Mouse (Mus musculus) yolk sac, embryonic 10.5 days (tissue): ENCODE results near the gene Kifc5b.
A peak's percentile ranks its signal among the peaks of the same experiment; 100 is the strongest.

ENCODE experiments used
- DNase-seq: peaks from one replicate; pipeline ENCODE4 v3.0.0-alpha.2; 2017; ENCODE audit warnings: low spot score

Kifc5b gene

DNA sequence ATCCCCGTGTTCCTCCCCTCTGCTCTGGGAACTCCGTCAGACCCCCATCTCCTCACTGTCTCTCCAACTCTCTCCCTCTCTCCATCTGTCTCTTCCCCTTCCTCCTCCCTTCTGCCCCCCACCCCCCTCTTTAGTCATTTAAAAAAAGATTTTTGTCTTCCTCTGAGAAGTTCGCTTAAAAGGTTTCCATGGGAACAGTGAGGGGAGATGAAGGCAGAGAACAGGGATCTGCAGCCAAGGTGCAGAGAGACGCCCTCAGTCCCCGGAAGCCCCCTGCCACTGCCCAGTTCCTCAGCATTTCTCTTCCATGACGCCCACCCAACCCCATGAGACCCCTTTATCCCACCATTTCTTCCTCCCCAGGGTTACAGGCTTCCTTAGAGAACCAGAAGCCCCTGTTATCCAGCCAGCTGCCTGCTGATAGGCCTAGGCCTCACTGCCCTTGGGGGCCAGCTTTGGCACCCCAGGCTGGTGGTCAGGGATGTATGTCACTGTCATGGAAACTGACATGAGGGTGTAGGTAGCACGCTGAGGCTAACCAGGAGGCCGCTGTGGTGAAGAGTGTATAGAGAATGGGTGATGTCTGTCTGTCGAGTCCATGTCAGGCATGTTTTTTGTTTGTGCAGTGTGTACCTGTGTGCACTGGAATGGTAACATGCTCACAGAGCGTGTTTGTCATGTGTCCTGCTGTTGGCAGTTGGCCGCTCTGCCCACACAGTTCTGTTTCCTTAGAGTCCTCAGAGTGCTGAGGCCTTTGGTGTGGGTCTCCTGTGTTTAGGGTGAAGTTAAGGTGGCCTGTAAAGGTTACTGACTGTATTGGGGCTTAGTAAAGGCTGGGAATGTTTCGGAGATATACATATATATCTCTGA, 30.6 kb downstream of the Kifc5b start:
- DNase-seq = no peak

DNA sequence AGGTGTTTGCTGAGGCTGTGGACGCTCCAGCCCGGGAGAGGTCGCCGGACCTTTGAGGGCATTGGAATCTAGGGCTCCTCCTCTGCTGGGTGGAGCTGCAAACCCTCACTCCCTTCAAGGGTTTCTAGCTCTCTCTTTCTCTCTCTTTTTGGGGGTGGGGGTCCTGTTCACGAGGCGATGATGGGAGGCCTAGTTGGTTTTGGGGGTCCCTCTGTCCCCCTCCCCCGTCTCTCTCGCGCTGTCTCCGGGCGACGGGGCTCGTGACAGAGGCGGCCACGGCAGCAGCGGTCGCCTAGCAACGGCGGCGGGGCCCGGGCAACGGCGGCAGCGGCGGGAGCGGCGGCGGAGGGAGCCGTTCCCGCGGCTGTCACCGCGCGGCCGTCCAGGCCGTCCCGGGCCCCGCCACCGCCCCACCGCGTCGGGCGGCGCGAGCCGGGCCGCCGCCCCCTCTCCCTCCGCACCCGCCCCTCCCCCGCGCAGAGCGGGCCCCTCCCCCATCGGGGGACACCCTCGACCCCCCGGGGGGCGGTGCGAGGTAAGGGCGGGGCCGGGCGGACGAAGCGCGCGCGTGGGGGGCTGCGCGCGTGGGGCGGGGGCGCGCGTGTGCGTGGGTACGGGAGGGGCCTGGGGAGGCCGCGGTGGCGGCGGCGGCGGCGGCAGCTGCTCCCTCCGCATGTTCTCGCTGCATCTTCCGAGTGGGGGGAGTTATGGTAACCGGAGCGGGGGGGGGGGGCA, 31.6 kb downstream of the Kifc5b start:
- peak; percentile 56 for DNase-seq

DNA sequence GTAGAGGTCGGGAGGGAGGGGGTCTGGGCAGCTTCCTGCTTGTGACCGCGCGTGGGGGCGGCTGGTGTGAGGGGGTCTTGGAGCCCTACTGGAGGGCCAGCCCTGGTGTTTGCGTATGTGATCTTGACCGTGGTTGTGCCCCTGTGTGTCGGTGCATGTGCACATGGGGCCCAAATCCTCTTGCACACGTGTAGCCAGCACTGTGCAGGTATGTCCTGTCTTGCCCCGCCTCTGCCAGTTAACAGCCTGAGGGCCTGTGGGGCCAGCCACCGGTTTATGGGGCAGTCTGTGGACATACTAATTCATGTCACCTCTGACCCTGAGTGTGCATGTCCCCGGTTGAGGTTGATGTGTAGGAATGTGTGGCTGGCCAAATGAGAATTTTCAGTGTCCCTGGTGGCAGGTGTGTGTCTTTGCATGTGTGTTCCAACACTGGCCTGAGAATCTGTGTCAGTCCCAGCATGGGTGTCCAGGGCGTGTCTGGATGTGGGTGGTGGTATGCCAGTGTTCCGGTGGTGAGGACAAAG, 32.2 kb downstream of the Kifc5b start:
- no peak for DNase-seq

DNA sequence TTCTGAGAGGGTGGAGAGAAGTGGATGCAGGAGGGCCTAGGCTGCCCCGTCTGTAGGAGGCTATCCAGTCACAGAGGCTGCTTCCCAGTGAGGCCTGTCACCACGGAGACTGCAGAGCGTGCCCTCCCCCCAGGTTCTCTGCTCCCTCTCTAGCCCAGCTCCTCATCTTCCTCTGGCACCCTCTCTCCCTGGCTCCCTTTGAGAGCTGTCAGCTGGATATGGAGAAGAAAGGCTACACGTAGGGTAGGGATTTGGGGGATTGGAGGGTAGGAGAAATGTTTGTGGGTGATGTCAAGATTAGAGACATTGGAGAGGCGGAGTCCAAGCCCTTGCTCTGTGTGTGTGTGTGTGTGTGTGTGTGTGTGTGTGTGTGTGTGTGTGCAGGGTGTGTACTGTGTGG, 33.0 kb downstream of the Kifc5b start:
- DNase-seq = no peak

DNA sequence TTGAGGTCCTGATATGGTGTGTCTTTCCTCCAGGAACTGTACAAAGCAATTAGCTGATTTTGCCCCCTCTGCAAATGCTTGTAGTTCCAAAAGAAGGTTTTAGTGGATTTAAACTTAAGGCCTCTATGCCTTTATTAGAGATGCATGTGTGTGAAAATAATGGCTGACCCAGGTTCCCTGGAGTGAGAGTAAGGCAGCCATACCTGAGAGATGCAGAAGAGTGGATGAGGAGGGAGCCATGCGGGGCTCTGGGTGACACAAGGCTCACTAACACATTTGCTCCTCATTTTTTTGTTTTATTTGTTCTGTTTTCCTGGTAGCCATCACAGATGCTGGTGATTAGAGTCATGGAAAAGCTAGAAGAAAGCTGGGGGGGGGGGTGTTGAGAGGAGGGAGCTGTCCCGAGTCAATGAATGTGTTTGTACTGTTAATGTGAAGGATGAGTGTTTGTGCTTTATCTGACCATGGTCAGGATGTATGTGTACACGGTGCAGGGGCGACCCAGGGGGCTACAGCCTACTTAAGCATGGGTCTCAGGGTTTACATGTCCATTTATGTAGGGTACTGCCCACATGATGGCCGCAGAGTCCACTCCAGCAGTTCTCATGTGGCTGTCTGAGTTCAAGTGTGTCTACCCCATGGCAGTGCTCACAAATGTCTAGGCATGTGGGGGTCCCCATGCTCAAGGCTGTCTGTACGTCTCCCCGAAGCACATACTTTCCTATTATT, 33.8 kb downstream of the Kifc5b start:
- no peak for DNase-seq

DNA sequence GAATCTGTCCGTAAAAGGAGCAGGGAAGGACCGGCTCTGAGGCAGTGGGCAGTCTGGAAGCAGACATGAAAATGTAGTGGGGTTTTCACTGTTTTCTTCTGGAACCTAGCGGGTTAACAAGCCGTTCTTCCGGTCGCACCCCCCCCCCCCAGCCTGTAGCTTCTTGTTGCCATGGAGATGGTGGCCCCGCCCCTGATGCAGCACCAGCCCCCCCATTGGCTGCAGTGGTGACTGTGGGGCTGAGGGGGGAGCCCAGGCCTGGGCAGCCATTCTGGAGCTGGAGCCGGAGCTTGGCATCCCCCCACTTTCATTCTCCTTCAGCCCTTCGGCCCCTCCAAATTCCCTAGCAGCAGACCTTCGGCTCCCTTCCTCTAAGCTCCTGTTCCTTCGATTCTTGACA, 34.5 kb downstream of the Kifc5b start:
- DNase-seq = peak; percentile 72

DNA sequence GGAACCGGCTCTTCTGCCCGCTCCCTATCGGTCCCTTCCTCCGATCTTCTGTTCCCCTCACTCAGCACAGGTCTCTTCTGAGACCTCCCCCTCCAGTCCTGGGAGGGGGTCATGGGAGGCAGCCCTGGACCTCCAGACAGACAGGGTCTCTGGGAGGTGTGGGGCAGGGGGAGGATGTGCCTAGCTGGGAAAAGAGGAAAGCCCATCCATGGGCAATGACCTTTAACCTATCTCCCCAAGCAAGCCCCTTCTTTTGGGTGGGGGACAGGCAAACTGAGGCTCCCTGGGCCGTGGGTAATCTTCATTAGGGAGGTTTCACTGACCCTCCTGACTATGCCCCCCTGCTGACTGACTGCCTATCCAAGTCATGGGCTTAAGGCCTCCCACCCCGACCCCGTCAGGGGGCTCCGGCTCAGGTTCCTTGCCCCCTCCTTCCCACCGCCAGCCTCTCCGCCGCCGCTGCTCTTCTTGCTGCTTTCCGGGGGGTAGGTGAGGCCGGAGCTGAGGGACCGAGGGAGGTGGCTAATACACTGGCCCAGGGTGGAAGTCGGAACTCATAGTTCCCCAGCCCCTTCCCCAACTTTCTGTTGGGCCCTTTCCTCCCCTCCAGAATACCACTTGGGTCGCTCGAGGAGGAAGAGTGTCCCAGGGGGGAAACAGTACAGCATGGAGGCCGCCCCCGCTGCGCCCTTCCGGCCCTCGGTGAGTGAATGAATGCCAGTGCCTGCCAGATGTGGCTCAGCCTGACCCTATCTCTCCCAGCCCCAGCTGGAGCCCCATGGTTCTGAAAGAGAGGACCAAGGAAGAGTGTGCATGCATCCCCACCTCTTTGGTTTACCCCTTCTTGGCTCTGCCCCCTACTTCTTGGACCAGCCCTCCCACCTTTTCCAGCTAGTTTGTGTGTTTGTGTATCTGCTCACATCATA, 35.3 kb downstream of the Kifc5b start:
- no peak for DNase-seq

DNA sequence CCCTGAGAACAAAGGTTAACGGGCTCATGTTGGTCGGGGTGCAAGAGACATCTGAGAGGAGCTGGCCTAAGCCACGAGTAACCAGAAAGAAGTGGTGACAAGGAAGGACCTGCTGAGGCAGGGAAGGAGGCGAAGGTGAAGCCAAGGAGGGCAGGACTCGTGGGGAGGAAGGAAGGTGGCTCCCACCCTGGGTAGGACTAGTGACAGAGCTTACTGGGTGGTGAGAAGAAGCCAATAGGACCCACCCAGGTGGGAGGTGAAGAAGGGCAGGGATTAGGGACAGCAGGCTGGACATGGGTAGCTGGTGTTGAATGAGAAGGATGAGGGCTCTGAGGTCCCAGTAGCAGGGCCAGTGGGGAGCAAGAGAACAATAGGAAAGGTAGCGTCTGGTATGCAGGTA, 36.3 kb downstream of the Kifc5b start:
- DNase-seq = no peak

DNA sequence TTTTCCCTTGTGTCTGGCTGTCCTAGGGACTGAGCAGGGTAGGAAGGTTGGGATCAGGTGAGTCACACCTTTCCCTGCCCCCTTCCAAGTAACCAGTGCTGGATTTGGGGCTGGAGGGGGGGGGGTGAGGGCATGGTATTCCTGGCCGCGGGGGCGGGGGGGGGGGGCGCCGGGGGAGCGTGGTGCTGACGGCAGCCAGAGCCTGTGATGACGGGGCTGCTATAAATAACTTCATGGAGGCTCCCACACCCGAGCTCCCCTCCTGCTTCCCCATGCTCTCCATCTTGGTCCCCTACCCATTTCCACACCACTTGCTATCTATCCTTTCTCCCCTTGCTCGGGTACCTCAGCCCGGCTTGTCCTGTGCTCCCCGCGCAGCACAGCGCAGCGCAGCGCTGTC, 36.8 kb downstream of the Kifc5b start:
- no peak for DNase-seq

DNA sequence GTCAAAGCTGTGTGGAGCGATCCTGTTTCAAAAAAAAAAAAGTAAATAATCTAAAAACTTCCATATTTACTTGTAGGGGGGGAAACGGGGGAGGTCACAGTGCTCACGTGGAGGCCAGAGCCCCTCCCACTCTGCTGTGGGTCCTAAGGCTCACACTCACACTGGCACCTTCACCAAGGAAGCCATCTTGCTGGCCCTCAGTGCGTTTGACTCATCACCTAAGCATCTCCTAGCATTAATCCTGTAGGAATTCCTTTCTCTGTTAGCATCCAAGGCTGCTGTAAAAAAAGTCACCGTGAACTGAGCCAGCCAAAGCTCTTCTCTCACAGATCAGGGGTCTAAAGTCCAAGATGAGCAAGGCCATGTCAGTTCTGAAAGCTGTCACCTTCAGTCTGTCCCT, 39.4 kb downstream of the Kifc5b start:
- DNase-seq = peak; percentile 32

DNA sequence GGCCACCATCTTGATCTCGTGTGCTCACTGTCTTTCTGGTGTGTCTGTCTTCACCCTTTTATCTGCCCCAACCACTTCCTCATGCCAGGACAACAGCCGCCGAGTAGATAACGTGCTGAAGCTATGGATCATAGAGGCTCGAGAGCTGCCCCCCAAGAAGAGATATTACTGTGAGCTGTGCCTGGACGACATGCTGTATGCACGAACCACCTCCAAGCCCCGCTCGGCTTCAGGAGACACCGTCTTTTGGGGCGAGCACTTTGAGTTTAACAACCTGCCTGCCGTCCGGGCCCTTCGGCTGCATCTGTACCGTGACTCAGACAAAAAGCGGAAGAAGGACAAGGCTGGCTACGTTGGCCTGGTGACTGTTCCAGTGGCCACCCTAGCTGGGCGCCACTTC, 40.0 kb downstream of the Kifc5b start:
- no peak for DNase-seq

DNA sequence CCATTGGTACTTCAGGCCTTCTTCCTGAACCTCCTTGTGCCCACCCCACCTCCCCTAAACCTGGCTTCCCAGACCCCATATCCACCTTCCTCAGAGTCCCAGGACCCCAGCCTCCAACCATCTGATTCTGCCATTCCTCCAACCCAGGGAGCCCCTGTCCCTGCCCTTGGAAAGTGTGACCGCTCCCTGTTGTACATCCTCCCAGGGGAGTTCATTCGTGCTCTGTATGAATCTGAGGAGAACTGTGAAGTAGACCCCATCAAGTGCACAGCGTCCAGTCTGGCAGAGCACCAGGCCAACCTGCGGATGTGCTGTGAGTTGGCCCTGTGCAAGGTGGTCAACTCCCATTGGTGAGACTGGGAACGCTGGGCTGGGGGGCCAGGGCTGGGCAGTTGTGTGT, 41.0 kb downstream of the Kifc5b start:
- DNase-seq = no peak

DNA sequence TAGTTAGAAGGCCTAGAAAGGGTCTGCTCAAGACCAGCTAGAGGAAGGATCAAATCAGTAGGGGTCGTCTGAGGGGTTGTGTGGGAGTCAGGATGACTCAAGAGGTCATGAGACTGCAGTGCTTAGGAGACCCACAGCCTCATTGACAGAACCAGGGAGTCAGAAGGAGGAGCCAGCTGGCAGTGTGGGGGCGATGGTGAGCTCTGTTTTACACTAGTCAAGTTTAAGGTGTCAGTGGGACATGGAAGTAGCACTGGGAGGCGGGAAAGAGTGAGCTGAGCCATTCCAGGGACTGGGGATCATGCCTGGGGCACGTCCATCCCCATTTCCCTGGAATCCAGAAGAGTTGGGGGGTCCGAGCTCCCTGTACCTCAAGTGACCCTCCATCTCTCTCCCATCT, 42.0 kb downstream of the Kifc5b start:
- no peak for DNase-seq

DNA sequence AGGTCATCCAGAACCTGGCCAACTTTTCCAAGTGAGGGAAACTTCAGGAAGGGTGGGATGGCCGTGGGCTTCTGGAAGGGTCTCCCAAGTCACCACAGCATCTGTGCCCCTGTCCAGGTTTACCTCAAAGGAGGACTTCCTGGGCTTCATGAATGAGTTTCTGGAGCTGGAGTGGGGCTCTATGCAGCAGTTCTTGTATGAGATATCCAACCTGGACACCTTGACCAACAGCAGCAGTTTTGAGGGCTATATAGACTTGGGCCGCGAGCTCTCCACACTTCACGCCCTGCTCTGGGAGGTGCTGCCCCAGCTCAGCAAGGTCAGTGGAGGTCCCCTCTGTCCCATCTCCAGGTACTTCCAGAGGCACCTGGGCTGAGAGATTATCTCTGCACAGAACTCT, 42.9 kb downstream of the Kifc5b start:
- DNase-seq = no peak

DNA sequence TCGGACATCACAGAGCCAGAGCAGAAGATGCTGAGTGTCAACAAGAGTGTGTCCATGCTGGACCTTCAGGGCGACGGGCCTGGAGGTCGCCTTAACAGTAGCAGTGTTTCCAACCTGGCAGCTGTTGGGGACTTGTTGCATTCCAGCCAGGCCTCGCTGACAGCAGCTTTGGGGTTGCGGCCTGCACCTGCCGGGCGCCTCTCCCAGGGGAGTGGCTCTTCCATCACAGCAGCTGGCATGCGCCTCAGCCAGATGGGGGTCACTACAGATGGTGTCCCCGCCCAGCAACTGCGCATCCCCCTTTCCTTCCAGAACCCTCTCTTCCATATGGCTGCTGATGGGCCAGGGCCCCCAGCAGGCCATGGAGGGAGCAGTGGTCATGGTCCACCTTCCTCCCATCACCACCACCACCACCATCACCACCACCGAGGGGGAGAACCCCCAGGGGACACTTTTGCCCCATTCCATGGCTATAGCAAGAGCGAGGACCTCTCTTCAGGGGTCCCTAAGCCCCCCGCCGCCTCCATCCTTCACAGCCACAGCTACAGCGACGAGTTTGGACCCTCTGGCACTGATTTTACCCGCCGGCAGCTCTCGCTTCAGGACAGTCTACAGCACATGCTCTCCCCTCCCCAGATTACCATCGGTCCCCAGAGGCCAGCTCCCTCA, 44.8 kb downstream of the Kifc5b start:
- no peak for DNase-seq

DNA sequence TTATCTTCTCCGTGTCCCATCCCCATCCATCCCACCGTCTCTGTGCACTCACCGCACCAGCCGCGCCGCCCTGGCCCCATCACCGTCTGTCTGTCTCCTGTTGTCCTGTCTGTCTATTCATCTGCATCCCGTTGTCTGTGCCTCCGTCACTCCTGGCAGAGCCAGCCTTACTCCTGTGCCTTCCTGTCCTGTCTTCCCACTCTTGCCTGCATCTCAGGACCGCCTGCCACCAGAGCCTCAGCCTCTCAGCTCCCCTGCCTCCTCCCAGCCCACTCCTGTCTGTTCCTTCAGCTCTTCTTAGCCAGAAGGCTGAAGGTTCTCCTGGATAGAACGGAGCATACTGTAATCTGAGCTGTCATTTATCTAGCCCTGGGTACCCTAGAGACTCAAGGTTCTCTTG, 50.1 kb downstream of the Kifc5b start:
- no peak for DNase-seq

DNA sequence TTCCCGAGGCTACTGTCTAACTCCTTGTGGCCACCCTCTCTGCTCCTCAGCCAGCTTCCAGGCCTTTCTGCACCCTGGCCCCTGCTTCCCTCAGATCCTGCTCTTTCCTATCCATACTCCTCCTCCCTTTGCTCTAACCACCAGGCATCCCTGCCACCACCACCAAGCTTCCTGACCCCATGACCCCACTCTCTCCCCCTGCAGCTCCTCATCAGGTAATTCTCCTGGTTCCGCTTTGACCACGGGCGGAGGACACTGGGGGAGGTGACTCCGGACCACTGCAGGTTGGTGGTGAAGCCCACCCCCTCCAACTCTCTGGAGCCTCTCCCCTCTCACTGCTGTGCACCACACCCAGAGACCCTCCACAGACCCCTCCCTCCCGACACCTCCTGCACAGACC, 50.6 kb downstream of the Kifc5b start:
- DNase-seq = no peak

DNA sequence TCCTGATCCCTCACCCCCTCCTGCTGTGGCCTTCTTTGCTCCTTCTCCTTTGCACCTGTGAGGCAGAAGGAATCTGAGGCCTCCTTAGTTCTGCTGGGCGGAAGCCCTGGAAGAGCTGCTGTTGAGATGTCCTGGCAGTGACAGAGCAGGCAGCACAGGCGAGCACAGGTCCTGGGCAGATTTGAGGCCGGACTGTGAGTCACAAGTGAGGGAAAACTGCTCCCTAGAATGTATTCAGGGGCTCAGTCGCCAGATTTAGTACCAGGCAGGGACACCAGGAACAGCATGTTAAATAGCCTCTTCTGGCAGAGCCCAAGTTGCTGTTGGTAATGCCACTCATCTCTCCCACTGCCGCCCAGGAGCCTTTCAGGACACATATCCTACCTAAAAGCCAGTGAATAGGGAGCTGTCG, 51.3 kb downstream of the Kifc5b start:
- no peak for DNase-seq

DNA sequence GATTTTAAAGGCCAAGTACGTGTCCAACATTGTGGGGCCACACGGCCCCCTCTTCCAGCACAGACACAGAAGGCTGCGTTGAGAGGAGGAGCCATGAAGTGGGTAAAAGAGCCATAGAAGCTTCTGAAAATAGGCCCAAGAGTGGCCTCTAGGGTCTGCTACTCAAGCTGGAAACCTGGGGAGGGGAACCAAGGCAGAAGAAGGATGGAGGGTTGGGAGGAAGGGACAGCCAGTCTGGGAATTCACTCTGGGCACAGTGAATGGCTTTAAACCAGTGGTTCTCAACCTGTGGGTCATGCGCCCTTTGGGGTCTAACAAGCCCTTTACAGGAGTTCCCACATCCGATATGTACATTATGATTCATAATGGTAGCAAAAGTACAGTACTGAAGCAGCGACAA, 52.4 kb downstream of the Kifc5b start:
- DNase-seq = no peak

DNA sequence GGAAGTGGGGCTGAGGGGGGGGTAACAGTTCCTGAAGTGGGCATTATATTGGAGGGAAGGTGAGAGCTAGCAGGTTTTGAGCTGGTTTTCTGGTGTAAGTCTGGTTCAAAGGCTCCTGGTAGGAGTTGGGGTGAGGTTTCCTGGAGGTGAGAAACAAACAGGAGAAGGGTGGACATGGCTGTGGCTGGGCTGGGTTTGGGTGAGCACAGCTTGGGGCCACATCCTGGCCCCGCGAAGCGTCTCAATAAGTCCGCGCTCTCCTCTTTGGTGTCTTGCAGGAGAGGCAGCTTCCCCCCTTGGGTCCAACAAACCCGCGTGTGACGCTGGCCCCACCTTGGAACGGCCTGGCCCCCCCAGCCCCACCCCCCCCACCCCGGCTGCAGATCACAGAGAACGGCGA, 53.3 kb downstream of the Kifc5b start:
- no peak for DNase-seq
